Mouse (Mus musculus) liver, embryonic 11.5 days (tissue): ENCODE data around the gene Elf3. TPM values are rescaled to one million over a fixed set of nuclear protein-coding genes. Genes with fewer than 3 reads are reported as not detected.

Experiments
- ATAC-seq: fragments of 200-750 bp; cut with Nextera tagmentation; replicated peaks from 2 replicates; pipeline ENCODE4 v1.8.0; 2017; ENCODE audit warnings: moderate number of reproducible peaks, mild to moderate bottlenecking, moderate TSS enrichment, moderate library complexity; ENCODE audit not compliant: low FRiP score
- DNase-seq: peaks from one replicate; pipeline ENCODE4 v3.0.0-alpha.2; 2017; ENCODE audit warnings: low spot score
- H3K27ac ChIP-seq: fragments of 300-500 bp; sonication (generic); 2 replicates; pipeline ENCODE4 v1.5.1; 2014; ENCODE audit warnings: mild to moderate bottlenecking, low read depth, low read length, control low read depth
- H3K27me3 ChIP-seq: fragments of 300-500 bp; sonication (generic); replicated peaks from 2 replicates; pipeline ENCODE4 v1.6.1; 2014; ENCODE audit warnings: low read length, mixed read lengths; ENCODE audit not compliant: control insufficient read depth, insufficient read depth
- H3K36me3 ChIP-seq: fragments of 300-500 bp; sonication (generic); 2 replicates; pipeline ENCODE4 v1.6.1; 2014; ENCODE audit warnings: mild to moderate bottlenecking, low read length, moderate library complexity, mixed read lengths; ENCODE audit not compliant: control insufficient read depth, insufficient read depth
- H3K4me1 ChIP-seq: fragments of 300-500 bp; sonication (generic); replicated peaks from 2 replicates; pipeline ENCODE4 v1.6.1; 2014; ENCODE audit warnings: low read length, mixed read lengths; ENCODE audit not compliant: control insufficient read depth, insufficient read depth
- H3K4me2 ChIP-seq: fragments of 300-500 bp; sonication (generic); 2 replicates; pipeline ENCODE4 v1.6.1; 2014; ENCODE audit warnings: mild to moderate bottlenecking, control low read depth, moderate library complexity
- H3K4me3 ChIP-seq: fragments of 300-500 bp; sonication (generic); 2 replicates; pipeline ENCODE4 v1.5.1; 2014; ENCODE audit warnings: low read depth, low read length, control low read depth
- H3K9ac ChIP-seq: fragments of 300-500 bp; sonication (generic); 2 replicates; pipeline ENCODE4 v1.6.1; 2014; ENCODE audit warnings: low read depth, low read length, control low read depth
- H3K9me3 ChIP-seq: fragments of 300-500 bp; sonication (generic); 2 replicates; pipeline ENCODE4 v1.6.1; 2016; ENCODE audit warnings: low read length, inconsistent platforms, mixed read lengths; ENCODE audit not compliant: control insufficient read depth
- WGBS: fragments of 180-500 bp; shearing (Covaris S2); extraction: QIAGEN DNeasy Blood & Tissue Kit; methylation state at CpG from one replicate; pipeline ENCODE4 v1.1.7; 2014; 5-methylcytosine and 5-hydroxymethylcytosine counted together
- polyA plus RNA-seq: library from polyadenylated mRNA; unstranded; fragments of >200 nt; fragmentation: Nextera tagmentation; extraction: Ambion mirVana; gene quantifications from 2 replicates; pipeline ENCODE4 v1.2.1, GENCODE M21; 2014

Elf3 gene
- polyA plus RNA-seq, 1 experiment from 2014 or later, result 2.0 TPM

DNA sequence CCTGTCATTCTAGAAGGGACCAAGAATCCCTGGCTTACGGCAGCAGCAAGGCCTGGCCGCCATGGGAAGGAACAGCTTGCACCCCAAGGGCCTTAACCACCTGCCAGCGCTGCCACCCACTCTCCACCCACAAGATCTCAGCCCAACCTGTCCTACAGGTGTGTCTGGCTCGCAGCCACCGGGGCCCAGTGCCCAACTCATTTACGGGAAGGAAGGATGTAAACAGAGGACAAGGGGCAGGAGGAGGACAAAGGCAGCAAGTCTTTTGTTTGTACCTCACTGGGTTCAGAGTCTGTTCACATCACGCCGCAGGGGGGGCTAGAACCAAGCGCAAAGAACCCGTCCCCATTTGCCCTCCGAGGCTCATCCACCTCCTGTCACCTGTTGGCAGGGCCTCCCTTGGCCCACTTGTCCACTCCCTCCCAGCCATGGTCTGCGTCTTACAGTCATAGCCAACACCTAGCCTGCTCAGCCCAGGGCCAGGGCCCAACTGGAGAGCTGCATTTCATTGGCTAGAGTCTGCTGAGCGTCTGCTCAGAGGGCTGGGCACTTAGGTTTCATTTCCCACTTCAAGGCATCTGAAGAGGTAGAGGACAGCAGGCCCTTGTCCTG lies 30.9 kb downstream of the Elf3 start:
- H3K4me1 ChIP-seq, result no peaks in the 10 kb centered on the region
- no peak for DNase-seq
- 80% methylated on average over 13 of the region's 13 CpGs for WGBS
- H3K36me3 ChIP-seq, result no peaks in the 10 kb centered on the region
- no peaks in the 10 kb centered on the region for H3K27me3 ChIP-seq
- no peak overlapping the region for H3K4me2 ChIP-seq
- H3K9ac ChIP-seq, result no peak overlapping the region
- H3K4me3 ChIP-seq, result no peak overlapping the region
- H3K27ac ChIP-seq, result no peak overlapping the region
- H3K9me3 ChIP-seq, result no peaks in the 10 kb centered on the region
- ATAC-seq, result no peak

DNA sequence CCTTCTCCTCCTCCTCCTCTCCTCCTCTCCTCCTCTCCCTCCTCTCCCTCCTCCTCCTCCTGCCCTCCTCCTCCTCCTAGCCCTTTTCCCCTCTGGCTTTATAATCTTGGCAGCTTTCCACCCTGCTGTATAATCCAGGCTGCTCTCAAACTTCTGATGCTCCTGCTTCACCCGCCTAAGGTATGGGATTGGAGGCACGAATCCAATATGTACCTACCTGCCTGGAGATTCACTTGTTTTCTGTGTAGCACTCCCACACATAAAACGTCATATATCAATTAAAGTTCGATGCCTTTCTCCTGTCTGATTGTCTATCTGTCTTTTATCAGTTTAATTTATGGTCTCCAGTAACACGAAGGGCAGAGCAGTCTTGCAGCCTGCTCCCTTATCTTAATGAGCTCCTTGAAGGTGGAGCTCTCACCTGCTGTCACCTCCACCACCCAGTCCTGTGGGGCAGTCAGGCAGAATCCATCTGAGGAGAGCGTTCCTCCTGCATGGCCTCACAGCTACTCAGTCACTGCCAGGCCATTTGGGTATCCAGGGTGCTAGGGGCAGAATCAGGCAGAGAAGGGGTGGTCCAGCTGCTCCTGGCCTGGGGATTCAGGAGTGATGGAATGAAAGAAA lies 33.3 kb downstream of the Elf3 start:
- no peaks in the 10 kb centered on the region for H3K27me3 ChIP-seq
- no peaks in the 10 kb centered on the region for H3K36me3 ChIP-seq
- WGBS, result 41% methylated on average over 6 of the region's 6 CpGs
- H3K4me1 ChIP-seq, result no peaks in the 10 kb centered on the region
- ATAC-seq (no peak), DNase-seq (no peak)
- H3K9ac ChIP-seq, result no peak overlapping the region
- H3K27ac ChIP-seq, result no peak overlapping the region
- no peak overlapping the region for H3K4me2 ChIP-seq
- no peaks in the 10 kb centered on the region for H3K9me3 ChIP-seq
- H3K4me3 ChIP-seq, result no peak overlapping the region

DNA sequence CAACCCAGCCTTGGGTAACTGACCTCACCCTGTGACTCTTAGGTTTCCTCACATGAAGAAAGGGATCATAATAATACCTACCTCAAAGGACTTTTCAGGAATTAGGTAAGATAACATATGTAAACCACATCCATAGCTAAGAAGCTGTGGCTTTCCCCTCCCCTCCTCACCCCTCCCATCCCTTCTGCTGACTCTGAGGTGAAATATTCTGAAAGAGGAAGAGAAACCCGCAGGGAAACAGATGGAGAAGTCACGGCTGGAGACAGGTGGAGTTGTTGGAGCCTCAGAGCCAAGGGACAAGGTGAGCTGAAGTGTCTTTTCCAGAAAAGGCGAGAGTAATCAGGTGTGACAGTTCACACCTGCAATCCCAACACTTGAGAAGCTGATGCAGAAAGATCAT lies 34.2 kb downstream of the Elf3 start:
- Histone ChIP-seq H3K4me2 (no peak overlapping the region), H3K9ac (no peak overlapping the region), H3K4me3 (no peak overlapping the region), H3K27ac (no peak overlapping the region), H3K27me3 (no peaks in the 10 kb centered on the region), H3K9me3 (no peaks in the 10 kb centered on the region), H3K4me1 (no peaks in the 10 kb centered on the region), H3K36me3 (no peaks in the 10 kb centered on the region)
- DNase-seq (no peak), ATAC-seq (no peak)
- 53% methylated on average over 3 of the region's 3 CpGs for WGBS

DNA sequence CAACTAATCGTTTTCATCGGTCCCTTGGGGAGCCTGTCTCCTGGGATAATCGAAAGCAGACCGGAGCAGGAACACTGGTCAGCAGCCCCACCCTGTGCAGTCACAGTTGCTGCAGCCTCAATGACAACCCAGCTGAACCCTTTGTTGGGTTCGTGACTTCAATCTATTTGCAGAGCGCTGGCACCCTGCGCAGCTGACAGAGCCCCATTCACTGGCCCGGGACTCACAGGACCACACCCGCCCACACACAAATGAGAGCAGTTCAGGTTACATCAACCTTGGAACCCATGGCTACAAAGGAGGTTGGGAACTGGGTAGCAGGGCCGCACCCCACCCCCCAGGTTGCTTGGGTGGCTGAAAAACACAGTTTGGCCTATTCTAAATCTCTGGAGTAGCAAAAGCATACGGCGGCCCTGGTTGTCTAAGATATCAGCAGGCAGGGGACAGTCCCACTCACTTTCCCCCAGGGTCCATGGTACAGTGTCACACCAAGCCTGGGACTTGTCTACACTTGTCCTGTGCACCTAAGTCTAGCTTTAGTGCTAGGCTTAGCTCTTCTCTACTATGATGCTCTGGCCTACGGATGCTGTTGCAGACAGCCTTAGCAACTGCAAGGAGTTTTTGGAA lies 40.6 kb downstream of the Elf3 start:
- no peak for DNase-seq
- Histone ChIP-seq H3K4me2 (no peak overlapping the region), H3K4me1 (no peaks in the 10 kb centered on the region), H3K27ac (no peak overlapping the region), H3K9ac (no peak overlapping the region), H3K27me3 (no peaks in the 10 kb centered on the region), H3K4me3 (no peak overlapping the region), H3K36me3 (no peaks in the 10 kb centered on the region), H3K9me3 (no peaks in the 10 kb centered on the region)
- no peak for ATAC-seq
- 65% methylated on average over 13 of the region's 13 CpGs for WGBS

DNA sequence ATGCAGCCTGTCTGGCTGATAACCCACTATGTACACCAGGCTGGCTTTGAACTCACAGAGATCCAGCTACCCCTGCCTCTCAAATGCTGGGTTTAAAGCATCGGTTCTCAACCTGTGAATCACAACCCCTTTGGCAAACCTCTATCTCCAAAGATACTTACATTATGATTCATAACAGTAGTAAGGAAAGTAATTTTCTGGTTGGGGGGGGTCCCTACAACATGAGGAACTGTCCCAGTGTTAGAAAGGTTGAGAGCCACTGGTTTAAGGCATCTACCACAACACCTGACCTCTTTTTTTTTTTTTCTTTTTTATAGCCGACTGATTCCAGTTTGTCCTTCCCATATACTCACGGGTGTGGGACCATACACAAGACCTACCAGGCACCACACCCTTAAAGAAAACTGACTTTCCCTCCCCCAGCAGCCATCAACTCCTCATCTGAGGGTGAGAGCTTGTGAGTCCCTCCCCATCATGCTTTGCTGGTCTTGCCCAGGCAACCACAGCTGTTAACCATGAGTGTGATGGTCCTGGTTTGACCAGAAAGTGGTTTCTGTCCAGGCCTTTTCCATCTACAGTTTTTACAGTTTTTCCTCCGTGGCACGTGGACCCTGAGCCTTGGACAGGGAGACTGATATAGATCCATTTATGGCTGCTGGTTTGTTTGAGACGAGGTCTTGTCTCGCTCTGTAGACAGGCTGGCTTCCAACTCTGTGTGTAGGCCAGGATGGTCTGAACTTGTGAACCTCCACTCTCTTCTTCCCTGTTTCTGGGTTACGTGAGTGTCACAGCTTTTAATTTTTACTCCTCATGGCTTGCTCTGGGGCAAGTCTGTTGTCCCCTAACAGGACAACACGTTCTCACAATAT lies 44.4 kb downstream of the Elf3 start:
- no peak overlapping the region for H3K4me2 ChIP-seq
- no peak overlapping the region for H3K9ac ChIP-seq
- H3K9me3 ChIP-seq, result no peaks in the 10 kb centered on the region
- H3K4me3 ChIP-seq, result no peak overlapping the region
- no peak overlapping the region for H3K27ac ChIP-seq
- ATAC-seq, result no peak
- no peaks in the 10 kb centered on the region for H3K4me1 ChIP-seq
- no peaks in the 10 kb centered on the region for H3K27me3 ChIP-seq
- 79% methylated on average over 9 of the region's 9 CpGs for WGBS
- no peaks in the 10 kb centered on the region for H3K36me3 ChIP-seq
- DNase-seq, result no peak

DNA sequence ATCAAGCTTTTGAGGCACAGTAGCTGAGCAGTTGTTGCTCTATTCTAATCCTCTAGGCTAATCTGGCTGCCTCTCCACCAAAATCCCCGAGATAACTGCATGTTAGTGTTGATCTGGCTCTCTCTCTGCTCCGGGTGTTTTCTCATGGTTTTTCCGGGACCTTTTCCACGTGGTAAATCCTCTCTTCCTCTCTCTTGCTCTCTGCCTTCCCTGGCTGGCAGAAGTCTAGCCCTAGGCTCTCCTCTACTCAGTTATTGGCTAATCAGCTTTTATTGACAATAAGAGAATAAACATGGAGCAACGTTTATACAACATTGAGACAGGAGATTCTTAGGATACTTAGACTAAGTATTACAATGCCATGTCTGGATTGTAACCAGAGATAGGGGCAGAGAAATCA lies 47.9 kb downstream of the Elf3 start:
- no peaks in the 10 kb centered on the region for H3K27me3 ChIP-seq
- H3K9me3 ChIP-seq, result no peaks in the 10 kb centered on the region
- no peak overlapping the region for H3K9ac ChIP-seq
- no peak overlapping the region for H3K27ac ChIP-seq
- ATAC-seq, result no peak
- no peak for DNase-seq
- no peak overlapping the region for H3K4me2 ChIP-seq
- H3K4me3 ChIP-seq, result no peak overlapping the region
- WGBS, result 50% methylated on average over 5 of the region's 5 CpGs
- no peaks in the 10 kb centered on the region for H3K36me3 ChIP-seq
- H3K4me1 ChIP-seq, result peaks cover 5% of the 10 kb centered on the region

DNA sequence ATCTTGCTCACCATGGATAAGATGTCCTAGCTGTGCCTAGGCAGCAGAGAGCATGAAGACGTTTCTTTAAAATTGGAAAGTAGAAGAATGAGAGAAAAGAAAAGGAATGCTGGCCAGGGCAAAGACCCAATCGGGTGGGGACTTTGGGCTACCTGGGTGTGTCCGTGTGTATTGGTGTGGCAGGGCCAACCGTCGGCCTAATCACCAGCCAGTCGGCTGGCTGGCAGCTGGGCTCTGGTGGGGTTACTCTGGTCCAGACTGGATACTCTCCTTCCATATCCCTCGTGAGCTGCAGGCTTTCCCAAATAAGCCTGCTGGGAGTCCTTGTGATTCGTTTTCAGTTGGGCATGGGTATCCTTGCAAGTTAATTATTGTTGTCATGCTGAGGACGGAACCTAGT lies 49.7 kb downstream of the Elf3 start:
- WGBS, result 66% methylated on average over 9 of the region's 9 CpGs
- ATAC-seq, result no peak
- Histone ChIP-seq H3K36me3 (no peaks in the 10 kb centered on the region), H3K9ac (no peak overlapping the region), H3K27me3 (no peaks in the 10 kb centered on the region), H3K4me3 (no peak overlapping the region), H3K9me3 (no peaks in the 10 kb centered on the region), H3K27ac (no peak overlapping the region), H3K4me2 (no peak overlapping the region), H3K4me1 (peaks cover 21% of the 10 kb centered on the region)
- DNase-seq, result no peak

DNA sequence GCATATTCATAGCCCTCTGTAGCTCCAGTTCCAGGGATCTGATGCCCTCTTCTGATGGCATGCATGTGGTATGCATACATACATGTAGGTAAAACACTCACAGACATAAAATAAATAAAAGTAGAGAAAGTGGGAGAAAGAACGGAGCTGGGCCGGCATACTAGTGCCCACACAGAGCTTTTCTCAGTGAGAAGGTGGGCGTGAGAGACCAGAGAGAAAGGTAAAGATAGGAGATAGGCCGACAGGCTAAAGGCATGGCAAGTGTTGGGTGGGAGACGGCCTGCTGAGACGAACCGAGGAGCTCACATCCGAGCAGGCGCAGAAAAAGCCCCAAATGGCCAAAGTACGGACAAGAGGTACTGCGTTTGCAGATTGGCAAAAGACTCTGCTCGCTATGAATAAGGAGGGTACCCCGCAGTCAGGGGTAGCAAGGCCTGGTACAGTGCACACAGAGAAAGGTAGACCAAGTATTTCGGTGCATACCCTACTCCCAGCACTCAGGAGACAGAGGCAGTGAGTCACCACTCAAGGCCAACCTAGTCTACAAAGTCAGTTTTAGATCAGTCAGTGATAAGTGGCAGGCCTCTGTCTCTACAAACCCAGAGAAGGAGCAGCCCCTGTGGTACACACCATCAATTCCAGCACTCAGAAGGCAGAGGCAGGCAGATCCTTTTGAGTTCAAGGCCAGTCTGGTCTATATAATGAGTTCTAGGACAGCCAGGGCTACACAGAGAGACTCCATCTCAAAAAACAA lies 51.6 kb downstream of the Elf3 start:
- H3K27me3 ChIP-seq, result no peaks in the 10 kb centered on the region
- H3K36me3 ChIP-seq, result no peaks in the 10 kb centered on the region
- H3K4me1 ChIP-seq, result peaks cover 24% of the 10 kb centered on the region
- H3K27ac ChIP-seq, result no peak overlapping the region
- H3K9me3 ChIP-seq, result no peaks in the 10 kb centered on the region
- no peak overlapping the region for H3K4me3 ChIP-seq
- H3K9ac ChIP-seq, result no peak overlapping the region
- H3K4me2 ChIP-seq, result no peak overlapping the region
- no peak for ATAC-seq
- no peak for DNase-seq
- 88% methylated on average over 14 of the region's 14 CpGs for WGBS
